Mouse (Mus musculus): ENCODE results near the gene Anapc1.

The Anapc1 gene

GRCm38 (mm10) chr2:128566304-128567147, 120.7 kb downstream of the Anapc1 start:
- no peak for DNase-seq (ENCODE audit: low spot score in 2 of 2)

- no peak for DNase-seq (ENCODE audit: low spot score in 2 of 2)
Measured at GRCm38 (mm10) chr2:128565904-128566303, 121.3 kb downstream of the Anapc1 start.

GRCm38 (mm10) chr2:128564195-128564594, 123.0 kb downstream of the Anapc1 start:
- DNase-seq (ENCODE audit: low spot score in 2 of 2) = no peak
